Mouse (Mus musculus) spleen, postnatal 4 days (tissue): Measurements from ENCODE around the gene Rnf180.
A peak's percentile ranks its signal among the peaks of the same experiment; 100 is the strongest.

ENCODE experiments used
- DNase-seq, 2 experiments: peaks; one replicate each; pipeline ENCODE4 v3.0.0; 2022; ENCODE audit warnings: low spot score in 2 of 2

Gene Rnf180

DNA sequence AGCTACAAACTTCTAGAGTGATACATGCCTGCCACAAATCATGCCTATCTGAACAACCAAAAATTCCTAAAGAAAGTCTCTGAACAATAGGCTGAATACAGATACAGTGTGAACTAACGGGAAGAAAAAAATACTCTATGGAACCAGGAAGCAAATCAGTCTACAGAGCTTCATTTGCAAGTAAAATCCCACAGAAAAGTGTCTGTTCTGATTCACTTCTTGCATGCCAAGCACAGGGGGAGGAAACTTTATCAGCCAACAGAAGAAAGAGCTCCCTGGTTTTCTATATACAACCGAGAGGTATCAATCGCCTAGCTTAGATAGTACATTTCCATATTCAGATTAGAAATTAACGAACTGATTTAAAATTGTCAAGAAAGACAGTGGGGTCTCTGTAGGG is 43.8 kb downstream of the Rnf180 start:
- no peak for DNase-seq

DNA sequence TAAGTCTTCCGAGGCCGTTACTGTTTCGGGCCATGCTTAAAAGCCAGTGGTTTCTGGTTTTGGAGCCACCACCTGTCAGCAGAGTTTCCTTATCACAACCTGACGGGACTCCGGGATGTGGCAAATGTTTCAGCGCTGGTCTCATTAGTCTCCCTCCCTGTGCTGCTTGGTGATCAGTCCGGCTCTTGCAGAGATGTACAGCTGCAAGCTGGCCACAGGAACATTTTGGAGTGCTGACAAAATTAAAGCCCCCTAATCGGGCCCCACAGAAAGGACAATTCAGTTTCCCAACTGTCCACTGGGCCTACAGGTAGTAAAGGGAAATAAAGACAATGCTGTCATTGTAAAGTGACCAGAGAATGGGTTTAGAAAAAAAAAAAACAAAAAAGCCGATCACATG is 44.4 kb downstream of the Rnf180 start:
- no peak for DNase-seq

DNA sequence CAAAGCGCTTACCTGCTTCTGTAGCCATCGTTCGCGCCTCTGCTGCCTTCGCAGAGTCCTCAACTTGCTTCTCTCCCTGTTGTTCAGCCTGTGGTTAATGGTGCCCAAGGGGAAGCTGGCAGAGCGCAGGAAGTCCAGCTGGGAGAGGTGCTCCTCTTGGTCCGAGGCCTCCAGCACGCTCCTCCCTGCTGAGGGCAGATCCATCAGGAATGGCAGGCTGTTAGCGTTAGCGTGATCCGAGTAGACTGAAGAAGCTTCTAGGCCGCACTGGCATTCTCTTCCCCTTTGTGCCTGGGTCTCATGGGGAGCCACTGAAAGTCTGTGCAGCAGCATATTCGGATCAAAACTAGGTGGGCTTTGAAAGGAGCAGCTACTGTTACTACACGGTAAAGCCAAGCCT is 45.0 kb downstream of the Rnf180 start:
- no peak for DNase-seq

DNA sequence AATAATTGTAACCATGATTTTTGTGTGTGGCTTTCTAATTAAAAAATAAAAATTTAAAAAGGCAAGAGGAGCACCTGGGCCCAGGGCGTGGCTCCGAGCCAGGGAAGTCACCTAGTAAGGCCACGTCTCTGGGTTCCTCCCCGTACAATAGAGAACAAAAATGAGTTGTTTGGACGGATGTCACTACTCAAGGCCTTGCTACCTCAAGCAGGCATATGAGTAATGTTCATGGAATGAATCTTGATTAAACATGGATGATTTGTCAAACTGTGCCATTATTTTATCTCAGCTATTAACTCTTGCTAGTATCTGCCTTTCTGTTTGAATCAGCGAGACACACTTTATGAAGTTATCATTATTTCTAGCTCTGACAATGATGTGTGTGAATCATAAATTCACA is 46.9 kb downstream of the Rnf180 start:
- DNase-seq = no peak

DNA sequence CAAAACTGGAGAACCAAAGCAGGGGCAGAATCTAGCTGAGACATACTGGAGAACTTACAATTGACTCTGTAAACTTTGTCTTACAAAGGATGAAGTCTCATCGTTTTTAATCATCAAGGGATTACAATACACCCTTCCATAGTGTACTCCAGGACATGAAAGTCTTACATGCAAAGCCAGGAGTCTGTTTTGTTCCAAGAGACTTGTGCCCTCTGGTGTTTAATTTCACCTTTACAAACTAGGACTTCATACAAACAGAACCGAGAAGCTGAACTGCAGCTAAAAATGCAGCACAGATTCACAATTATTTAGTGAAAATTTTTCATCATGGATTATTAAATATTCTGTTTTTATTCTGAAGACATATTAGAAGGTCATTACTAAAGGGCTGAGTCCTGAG is 53.8 kb downstream of the Rnf180 start:
- DNase-seq = no peak

DNA sequence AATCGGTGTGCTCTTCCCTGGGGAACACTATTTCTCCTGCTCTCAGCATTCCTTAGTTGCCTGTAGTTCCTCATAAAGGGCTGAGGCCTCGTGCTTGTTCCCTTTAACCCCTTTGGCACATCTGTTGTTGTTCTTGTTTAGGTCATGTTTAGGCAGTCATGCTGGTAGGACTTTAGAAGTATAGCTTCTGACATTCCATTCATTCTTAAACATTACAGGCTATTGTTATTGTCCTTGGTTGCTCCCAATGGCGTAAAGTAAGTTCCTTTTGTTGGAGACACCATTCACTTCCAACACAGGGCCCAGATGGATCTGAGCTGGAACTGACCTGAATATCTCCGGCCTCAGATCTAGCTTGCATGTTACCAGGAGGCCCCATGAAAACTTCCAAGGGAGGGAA is 67.5 kb downstream of the Rnf180 start:
- DNase-seq = no peak

DNA sequence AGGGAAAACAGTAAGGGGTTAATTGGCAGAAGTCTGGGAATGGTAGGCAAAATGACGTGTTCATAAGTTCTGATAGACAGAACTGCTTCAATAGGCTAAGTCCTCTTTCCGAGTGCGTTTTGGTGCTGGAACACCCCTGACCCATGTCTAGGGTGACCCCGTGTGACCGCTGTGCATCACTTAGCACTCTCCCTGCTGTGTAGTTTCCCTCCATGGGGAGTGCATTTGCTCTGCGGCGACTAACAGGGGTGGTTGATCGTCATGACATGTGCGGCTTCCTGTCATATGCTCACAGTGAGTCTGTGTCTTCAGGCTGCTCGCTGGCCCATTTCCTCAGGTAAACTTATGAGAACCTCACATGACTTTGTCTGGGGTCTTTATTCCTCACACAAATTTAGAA is 70.6 kb downstream of the Rnf180 start:
- DNase-seq = no peak

DNA sequence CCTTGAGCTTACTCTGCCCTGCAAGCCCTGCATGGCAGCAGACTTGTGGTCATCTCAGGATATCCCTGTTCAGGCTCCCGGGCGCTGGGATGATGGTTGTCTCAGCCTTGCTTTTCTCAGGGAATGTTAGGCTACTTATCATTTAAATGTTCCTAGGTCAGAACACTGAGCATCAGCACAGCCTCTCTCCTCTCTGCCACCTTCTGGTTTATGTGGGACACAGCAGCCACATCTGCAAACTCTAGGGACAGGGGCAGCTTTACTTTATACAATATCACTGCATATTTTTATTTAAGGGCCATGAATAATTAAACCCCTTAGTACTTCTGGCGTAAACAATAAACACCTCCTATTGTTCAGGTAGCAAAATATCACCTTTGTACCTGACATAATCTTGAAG is 71.5 kb downstream of the Rnf180 start:
- DNase-seq = no peak

DNA sequence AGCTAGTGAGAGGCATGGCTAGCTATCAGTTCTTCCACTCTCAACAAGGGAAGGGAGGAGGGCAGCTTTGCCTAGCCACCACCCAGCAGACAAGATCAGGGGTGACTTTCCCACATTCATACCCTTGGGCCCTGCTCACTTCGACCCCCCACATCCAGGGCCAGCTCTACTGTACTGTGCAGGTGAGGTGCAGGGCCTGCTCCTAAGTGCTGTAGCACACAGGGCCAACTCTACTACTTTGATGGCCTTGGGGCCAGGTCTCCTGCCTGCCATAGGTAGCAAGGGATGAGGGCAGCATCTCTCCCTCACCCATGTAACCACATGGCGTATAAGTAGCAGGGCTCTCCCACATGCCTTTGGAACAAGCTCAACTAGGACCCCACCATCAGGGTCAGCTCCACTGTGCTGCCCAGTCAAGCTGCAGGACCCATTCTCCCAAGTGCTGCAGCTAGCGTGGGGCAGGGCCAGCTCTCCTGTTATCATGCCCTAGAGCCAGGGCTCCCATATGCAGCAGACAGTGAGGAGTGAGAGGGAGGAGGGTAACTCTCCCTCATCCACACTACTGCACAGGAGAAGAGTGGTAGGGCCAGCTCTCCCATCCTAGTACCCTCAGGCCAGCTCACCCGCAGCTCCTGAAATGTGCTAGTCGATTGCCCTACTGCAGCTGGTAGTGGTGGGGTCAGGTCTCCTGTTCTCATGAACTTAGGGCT is 72.4 kb downstream of the Rnf180 start:
- no peak for DNase-seq

DNA sequence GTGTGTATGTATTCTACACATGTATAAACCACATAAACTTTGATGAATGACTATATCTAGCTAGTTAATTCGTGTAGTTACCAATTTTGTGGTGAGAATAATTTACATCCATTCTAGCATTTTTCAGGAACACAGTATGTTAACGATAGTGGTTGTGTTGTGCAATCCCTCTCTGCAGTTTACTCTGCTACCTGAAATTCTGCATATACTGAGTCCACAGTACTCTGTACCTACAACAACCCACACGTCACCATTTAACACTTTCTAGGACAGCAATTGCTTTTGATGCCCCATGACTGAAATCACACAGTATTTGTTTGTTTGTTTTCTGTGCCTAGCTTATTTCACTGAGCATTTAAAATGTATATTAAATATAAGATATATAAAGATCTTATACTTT is 83.9 kb downstream of the Rnf180 start:
- DNase-seq = no peak

DNA sequence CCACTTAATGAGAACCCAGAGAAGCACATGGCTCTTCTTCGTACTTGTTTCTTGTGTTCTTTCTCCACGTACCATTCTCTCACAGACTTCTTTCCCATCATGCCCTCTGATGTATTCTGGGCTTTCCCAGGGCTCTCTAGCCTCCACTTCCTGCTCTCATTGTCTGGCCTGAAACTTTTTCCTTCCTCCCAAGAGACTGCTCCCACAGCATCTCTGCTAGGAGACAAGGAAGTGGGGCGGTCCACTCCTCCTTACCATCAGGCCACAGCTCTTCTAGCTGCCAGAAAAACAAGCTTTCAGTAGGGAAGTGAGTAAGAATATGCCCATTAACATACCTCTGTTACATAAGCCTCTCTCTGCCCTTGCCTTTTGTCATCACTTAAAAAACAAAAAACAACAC is 90.8 kb downstream of the Rnf180 start:
- DNase-seq = no peak

DNA sequence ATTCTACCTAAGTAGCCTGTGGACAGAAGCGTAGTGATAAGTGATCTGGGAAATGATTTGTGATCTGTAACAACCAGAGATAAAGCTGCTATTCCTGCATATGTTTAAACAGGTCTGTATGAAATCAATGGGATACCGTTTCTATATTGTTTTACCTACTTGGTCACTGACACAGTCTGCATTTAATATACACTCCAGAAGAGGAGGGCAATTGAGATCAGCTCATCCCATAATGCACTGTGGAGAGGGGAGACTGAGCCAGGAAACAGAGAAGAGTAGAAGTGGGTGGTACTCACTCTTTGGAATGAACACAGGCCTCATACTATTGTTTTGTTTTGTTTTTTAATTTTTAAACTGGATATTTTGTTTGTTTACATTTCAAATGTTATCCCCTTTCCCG is 96.0 kb downstream of the Rnf180 start:
- DNase-seq = no peak

DNA sequence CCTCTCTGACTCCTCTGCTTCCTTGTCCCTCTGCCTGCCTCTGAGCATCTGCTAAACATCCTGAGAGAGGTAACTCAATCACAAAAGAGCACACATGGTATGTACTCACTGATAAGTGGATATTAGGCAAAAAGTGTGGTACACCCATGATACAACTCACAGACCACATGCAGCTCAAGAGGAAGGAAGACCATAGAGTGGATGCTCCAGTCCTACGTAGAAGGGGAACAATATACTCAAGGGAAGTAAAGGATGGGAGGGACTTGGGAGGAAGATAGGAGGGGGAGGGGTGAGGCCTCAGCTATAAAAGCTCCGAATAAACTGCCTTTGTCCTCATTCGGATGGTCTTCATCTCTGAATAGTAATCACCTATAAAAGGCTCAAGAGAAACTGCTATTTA is 96.6 kb downstream of the Rnf180 start:
- no peak for DNase-seq

DNA sequence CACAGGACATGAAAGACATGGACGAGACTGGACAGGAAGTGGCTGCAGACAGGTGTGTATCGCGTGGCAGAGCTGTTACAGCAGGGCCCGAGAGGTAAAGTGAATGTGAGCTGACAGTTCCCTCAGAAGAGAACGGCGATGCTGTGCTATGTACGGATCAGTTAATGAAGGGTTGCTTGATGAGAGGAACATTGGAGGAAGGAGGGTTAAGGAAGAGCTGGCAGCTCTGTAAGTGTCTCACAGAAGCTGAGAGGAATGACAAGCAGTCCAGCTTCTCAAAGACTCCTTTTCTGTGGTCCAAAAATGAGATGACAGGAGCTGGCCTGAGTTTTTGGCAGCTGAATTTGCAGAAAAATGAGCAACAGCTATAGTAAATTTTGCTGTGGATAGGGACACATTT is 101.0 kb downstream of the Rnf180 start:
- DNase-seq = no peak

DNA sequence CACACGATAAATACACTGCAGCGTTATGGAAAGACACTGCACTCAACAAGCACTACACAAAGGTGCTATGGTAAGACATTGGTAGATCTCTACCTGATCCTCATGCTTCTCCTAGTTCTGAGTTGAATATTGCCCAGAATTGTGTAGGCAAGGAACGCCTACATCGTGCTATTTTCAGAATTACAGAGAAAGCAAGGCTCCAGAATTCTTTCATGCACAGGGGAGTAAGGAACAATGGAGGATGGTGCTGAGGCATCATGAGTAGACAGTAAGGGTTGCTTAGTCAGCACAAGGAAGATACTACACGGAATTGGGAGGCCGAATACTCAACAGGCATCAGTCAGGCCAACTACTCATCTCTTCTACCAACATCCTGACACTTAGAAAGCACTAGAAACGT is 105.9 kb downstream of the Rnf180 start:
- DNase-seq = no peak

DNA sequence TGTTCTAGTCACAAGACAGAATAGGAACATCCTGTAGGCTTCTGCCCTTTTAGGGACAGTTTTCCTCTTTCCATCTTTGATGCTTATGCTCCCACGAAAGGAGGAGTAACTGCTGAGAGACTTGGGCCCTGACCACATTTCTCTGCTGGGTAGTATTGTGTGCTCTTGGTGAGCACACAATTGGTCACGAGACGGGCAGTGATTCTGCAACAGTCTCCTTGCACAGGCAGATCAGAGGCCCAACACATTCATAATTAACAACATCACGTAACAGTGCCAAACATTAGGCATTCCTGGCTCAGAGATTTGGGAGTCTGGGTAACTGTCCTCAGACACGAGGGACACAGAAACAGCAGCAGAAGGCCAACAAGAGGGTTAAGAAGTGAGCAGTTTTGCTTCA is 113.8 kb downstream of the Rnf180 start:
- no peak for DNase-seq

DNA sequence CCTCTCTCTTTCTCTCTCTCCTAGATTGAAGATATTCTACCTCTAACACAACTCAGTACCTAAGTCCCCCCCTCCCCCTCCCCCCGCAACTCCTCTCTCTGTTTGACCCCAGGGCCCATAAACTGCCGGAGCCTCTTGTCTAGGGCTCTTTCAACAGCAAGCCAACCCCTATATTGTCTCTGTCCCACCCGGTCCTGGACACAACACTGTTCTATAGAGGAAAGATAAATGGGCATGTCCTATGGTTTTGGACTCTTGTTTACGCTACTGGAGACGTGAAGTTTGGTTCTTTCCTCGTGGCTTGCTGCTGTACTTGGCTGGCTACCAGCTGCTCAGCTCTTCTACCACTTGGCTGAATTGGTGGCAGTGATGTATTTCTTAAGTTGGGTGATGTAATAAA is 129.2 kb downstream of the Rnf180 start:
- no peak for DNase-seq

DNA sequence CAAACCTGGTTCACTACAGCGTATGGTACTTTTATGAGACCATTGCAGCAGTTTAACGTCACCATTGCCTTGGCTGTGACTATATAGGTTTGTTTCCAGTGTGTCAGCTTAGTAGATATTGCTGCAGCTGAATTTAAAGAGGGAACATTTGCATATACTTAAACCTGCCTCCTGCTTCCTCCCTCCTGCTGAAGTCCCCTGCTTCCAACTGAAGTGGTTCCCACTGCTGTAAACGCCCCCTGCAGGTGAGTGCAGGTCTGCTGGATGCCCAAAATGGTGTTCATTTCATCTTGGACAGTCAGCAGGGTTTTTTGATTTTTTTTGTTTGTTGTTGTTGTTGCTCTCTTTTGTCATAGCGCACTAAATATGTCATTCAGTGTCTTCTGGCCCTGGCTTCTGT is 140.7 kb downstream of the Rnf180 start:
- peak in 1 of 2 experiments; percentile 66 for DNase-seq

DNA sequence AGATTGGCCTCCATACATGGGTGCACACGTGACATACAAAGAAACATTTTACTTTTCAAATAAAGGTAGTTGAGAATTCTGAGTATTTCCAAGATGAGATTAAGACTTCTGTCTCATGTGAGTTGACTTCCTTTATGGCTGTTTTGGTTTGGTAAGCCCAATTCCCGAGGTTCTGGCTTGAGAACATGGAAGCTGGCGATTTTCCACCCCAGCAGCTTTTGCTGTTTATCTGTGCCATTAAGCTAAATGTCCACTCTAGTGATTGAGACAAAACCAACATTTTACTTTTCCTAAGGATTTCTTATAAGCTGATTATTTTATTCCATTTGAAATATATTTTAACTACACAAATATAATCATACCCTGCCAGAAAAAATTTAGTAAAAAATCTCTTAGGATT is 144.6 kb downstream of the Rnf180 start:
- no peak for DNase-seq

DNA sequence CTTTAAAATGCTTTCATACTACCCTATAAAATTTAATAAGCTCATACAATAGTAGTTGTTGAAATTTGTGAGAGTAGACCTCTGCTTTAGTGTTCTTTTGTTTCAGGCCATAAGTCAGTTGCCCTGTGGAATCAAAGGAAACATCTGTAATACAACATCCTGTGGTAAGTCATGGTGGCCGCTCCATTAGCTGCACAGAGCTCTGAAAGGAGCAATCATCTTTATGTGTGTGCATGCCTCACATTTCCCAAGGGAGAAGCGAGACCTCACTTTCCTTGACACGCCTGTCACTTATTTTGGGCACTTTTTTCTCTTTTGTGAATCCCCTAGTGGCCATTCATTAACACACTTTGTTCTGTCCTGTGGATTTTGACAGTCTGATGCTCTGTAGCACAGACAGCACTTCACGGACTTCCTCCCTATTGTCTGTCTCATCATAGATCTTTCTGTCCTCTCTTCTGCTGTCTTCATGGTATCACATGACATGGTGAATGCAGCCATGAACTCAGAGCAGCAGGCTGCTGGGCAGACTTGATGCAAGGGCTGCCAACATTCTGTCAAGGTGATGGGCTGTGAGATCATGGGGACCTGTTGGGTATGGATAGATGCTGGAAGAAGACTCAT is 146.7 kb downstream of the Rnf180 start:
- no peak for DNase-seq

DNA sequence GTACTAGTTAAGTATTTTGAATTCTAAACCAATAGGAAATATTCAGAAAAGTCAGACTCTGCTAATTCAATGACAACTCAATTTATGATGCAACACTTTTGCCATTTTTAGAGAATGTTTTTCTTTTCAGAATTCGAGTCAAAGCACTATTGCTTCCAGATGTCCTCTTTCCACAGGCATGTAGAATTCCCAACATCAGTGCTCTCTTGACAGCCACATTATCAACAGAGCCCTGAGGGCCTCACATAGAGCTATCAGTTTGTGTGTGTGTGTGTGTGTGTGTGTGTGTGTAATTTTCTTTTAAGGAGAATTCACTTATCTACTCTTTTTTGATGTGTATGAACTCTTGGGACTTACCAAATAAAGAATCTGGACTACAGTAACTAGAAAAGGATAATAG is 147.8 kb downstream of the Rnf180 start:
- no peak for DNase-seq

DNA sequence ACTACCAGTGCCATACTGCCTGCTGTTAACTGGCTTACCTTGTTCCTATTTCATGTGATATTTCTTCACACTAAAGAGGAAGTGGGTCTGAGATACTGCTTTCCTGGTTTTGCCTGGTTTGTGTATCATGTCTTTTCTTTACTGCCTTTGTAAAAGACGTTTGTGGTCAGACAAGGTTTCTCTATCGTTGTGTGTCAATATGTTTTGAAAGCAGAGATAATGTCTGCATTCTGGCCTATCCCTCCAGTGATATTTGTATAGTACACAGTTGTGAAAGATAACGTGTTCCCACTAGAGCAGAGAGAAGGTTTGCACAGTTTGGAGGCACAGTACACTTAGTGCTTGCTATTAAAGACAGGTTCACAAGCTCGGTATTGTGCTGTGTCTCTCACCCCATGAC is 154.7 kb downstream of the Rnf180 start:
- no peak for DNase-seq

DNA sequence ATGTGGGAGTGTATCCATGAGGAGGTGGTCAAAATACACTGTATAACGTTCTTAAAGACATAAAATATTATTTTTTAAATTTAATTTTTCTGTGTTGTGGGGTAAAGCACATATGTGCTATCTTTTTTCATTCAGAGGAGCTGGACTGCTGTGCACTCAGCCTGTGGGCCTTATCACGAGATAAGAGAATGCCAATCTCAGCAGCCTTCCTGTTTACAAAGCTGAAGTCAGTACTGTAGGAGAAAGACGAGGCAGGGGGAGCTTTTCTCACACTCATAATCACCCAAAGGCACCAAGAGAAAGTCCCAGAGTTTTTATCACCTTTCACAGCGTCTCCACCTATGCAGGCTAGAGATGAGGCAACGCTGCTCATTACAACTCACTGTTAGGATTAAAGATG is 160.2 kb downstream of the Rnf180 start:
- no peak for DNase-seq

DNA sequence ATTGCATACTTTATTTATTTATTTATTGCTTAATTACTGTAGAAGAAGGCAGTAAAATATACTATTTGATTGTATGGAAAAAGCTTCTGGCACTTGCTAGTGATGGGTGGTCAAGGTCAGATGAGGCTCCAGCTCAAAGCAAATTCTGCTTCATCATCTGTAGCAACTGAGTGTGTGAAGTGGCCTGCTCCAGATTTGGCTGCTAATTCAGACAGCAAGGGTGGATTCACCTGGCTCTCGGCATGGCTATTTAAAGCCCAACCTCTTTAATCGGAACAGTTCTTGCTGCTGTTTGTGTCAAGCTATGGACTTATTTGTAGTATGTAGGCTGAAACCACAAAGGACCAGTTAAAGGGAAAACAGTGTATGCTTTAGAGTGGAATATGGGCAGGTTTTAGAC is 161.8 kb downstream of the Rnf180 start:
- DNase-seq = no peak
